Mouse (Mus musculus) stomach, embryonic 15.5 days (tissue): ENCODE measurements around the gene Omp. TPM values are rescaled to one million over a fixed set of nuclear protein-coding genes. Genes with fewer than 3 reads are reported as not detected.
"Not testable (repeated sequence)": the region's sequence is repeated elsewhere in the genome, so short reads cannot be mapped to it uniquely, and the experiment has no call there.

Source experiments
- ATAC-seq: fragments of 200-750 bp; cut with Nextera tagmentation; 2 replicates; pipeline ENCODE4 v1.8.0; 2017; ENCODE audit warnings: low read depth, moderate number of reproducible peaks, moderate TSS enrichment; ENCODE audit not compliant: insufficient read depth, low FRiP score
- H3K27ac ChIP-seq: fragments of 300-500 bp; sonication (generic); 2 replicates; pipeline ENCODE4 v1.5.1; 2015; ENCODE audit warnings: mild to moderate bottlenecking, inconsistent platforms
- H3K27me3 ChIP-seq: fragments of 300-500 bp; sonication (generic); replicated peaks from 2 replicates; pipeline ENCODE4 v1.6.1; 2015; ENCODE audit warnings: inconsistent platforms
- H3K36me3 ChIP-seq: fragments of 300-500 bp; sonication (generic); 2 replicates; pipeline ENCODE4 v1.6.1; 2015; ENCODE audit warnings: inconsistent platforms
- H3K4me1 ChIP-seq: fragments of 300-500 bp; sonication (generic); 2 replicates; pipeline ENCODE4 v1.6.1; 2015; ENCODE audit warnings: inconsistent platforms
- H3K4me2 ChIP-seq: fragments of 300-500 bp; sonication (generic); 2 replicates; pipeline ENCODE4 v1.6.1; 2015; ENCODE audit warnings: mild to moderate bottlenecking, inconsistent platforms
- H3K4me3 ChIP-seq: fragments of 300-500 bp; sonication (generic); replicated peaks from 2 replicates; pipeline ENCODE4 v1.5.1; 2015; ENCODE audit warnings: inconsistent platforms
- H3K9ac ChIP-seq: fragments of 300-500 bp; sonication (generic); 2 replicates; pipeline ENCODE4 v1.6.1; 2015; ENCODE audit warnings: inconsistent platforms
- H3K9me3 ChIP-seq: fragments of 300-500 bp; sonication (generic); 2 replicates; pipeline ENCODE4 v1.6.1; 2016; ENCODE audit warnings: inconsistent platforms
- WGBS: fragments of 180-500 bp; shearing (Covaris S2); methylation state at CpG from one replicate; pipeline ENCODE4 v1.1.7; 2015; 5-methylcytosine and 5-hydroxymethylcytosine counted together
- polyA plus RNA-seq: library from polyadenylated mRNA; unstranded; fragments of >200 nt; fragmentation: Nextera tagmentation; extraction: Ambion mirVana; gene quantifications from 2 replicates; pipeline ENCODE4 v1.2.1, GENCODE M21; 2015

Gene Omp
- 0.68 and 0.70 TPM in 2 replicates for polyA plus RNA-seq

DNA sequence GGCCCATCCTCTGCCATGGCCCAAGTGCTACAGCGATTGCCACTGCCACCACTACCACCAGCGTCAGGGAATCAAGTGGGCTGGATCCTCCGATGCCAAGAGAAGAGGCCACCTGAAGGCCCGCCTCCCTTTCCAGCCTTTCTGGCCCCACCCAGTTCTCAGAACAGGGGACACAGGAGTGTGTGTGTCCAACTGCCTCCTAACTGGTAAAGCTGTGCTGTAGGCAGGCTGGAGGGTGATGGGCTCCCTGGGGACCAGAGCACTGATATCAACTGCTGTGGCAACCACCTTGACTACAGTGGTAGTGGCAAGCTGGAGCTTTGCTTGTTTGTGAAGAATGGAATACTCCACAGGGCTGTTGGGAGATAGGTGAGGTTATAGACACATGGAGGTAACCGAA lies at the start of gene Omp:
Gene Omp (minus strand): TSS at position 101 of the 400 bp plus-strand sequence.
- no peak within 1 kb of the TSS for H3K27ac ChIP-seq
- no peaks in the 10 kb centered on the region for H3K36me3 ChIP-seq
- H3K9me3 ChIP-seq, result no peaks in the 10 kb centered on the region
- ATAC-seq, result no peak
- H3K4me3 ChIP-seq, result no peak within 1 kb of the TSS
- H3K4me2 ChIP-seq, result no peak within 1 kb of the TSS
- 0 out of 2 replicates have a peak, but pooled peaks cover 3% of the 10 kb centered on the region for H3K4me1 ChIP-seq
- no peaks in the 10 kb centered on the region for H3K27me3 ChIP-seq
- 89% methylated on average over 5 of the region's 5 CpGs for WGBS
- H3K9ac ChIP-seq, result no peak within 1 kb of the TSS

DNA sequence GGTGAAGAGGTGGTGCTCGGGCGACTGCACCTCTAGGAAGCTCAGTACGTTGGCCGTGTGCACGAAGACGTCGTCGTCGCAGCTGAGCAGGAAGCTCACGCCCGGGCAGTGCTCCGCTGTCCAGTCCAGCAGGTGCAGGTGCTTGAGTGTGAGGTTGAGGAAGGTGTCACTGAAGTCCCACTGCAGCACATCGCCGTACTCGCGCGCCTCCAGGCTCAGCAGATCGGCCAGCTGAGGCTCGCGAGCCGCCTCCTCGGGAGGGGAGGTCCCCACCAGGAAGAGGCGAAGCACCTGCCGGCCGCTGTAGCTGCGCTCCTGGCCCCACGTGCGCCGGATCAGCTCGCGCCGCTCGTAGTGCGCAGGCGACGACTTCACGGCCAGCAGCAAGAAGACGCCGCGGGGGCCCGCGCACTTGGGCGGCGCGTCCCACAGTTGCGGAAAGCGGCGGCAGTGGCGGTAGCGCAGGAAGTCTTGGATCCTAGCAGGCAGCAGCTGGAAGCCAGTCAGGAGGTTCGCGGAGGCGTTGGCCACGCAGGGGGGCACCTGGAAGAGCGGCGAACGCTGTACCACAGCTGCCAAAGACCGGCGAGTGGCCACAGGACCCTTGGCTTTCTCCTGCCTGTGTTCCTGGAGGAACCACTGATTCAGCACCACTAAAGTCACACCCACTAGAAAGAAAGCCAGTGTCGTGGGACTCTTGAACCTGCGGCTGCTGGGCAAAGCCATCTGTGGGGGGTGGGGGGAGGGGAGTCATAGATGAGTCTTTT lies 48.9 kb upstream of the Omp start:
- Histone ChIP-seq H3K27ac (no peak overlapping the region), H3K4me2 (peak overlapping the region; percentile 79), H3K36me3 (no peaks in the 10 kb centered on the region), H3K4me3 (peak overlapping the region; percentile 39), H3K4me1 (peaks cover 16% of the 10 kb centered on the region), H3K27me3 (peaks cover 47% of the 10 kb centered on the region), H3K9me3 (no peaks in the 10 kb centered on the region), H3K9ac (no peak overlapping the region)
- ATAC-seq, result peak; percentile 57
- WGBS, result 1% methylated on average over 61 of the region's 61 CpGs

DNA sequence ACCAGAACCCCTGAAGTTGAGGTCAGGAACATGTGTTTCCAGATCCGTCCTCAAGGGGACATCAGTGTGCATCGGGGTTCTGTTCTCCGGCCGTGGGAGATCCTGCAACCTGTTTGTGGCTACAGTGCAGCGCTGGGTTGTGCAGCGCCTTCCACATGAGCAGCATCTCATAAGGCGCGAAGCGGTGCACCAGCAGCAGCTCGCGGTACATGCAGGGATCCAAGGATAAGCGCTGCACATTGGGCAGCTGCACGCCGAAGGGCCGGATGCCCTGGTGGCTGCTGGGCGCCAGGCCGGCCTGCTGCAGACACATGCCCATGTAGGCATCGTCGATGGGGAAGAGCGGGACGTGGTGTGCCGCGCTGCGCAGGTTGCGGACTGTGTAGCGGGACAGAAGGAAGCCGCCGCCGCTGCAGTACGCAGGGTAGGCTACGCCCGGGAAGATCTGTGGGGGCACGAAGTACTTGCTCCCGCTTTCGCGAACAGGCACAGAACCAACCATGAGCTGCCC lies 48.3 kb upstream of the Omp start:
- Histone ChIP-seq H3K4me3 (peak overlapping the region; percentile 39), H3K9ac (no peak overlapping the region), H3K36me3 (no peaks in the 10 kb centered on the region), H3K4me1 (peaks cover 16% of the 10 kb centered on the region), H3K9me3 (no peaks in the 10 kb centered on the region), H3K27me3 (peaks cover 47% of the 10 kb centered on the region), H3K4me2 (peak overlapping the region; percentile 79), H3K27ac (no peak overlapping the region)
- ATAC-seq, result 0 out of 2 replicates have a peak, but pooled peaks have one; percentile 29
- WGBS, result 6% methylated on average over 36 of the region's 36 CpGs

GRCm38 (mm10) chr7:98191571-98192250 lies 46.4 kb upstream of the Omp start:
- Histone ChIP-seq H3K9me3 (no peaks in the 10 kb centered on the region), H3K4me3 (no peak overlapping the region), H3K36me3 (no peaks in the 10 kb centered on the region), H3K27me3 (peaks cover 47% of the 10 kb centered on the region), H3K27ac (no peak overlapping the region), H3K4me1 (peaks cover 16% of the 10 kb centered on the region), H3K4me2 (no peak overlapping the region), H3K9ac (no peak overlapping the region)
- WGBS, result 63% methylated on average over 17 of the region's 17 CpGs
- no peak for ATAC-seq

- Histone ChIP-seq H3K36me3 (no peaks in the 10 kb centered on the region), H3K4me1 (peaks cover 16% of the 10 kb centered on the region), H3K9ac (no peak overlapping the region), H3K27me3 (peaks cover 37% of the 10 kb centered on the region), H3K4me2 (no peak overlapping the region), H3K9me3 (no peaks in the 10 kb centered on the region), H3K4me3 (no peak overlapping the region), H3K27ac (no peak overlapping the region)
- WGBS, result 88% methylated on average over 1 of the region's 1 CpGs
- no peak for ATAC-seq
These were observed 45.3 kb upstream of the Omp start for GRCm38 (mm10) chr7:98190578-98190977.

- WGBS, result 34% methylated on average over 3 of the region's 3 CpGs
- Histone ChIP-seq H3K4me1 (peaks cover 16% of the 10 kb centered on the region), H3K9me3 (no peaks in the 10 kb centered on the region), H3K4me3 (no peak overlapping the region), H3K27me3 (peaks cover 29% of the 10 kb centered on the region), H3K4me2 (no peak overlapping the region), H3K27ac (no peak overlapping the region), H3K36me3 (no peaks in the 10 kb centered on the region), H3K9ac (no peak overlapping the region)
- ATAC-seq, result no peak
These were observed 44.4 kb upstream of the Omp start for GRCm38 (mm10) chr7:98189745-98190144.

DNA sequence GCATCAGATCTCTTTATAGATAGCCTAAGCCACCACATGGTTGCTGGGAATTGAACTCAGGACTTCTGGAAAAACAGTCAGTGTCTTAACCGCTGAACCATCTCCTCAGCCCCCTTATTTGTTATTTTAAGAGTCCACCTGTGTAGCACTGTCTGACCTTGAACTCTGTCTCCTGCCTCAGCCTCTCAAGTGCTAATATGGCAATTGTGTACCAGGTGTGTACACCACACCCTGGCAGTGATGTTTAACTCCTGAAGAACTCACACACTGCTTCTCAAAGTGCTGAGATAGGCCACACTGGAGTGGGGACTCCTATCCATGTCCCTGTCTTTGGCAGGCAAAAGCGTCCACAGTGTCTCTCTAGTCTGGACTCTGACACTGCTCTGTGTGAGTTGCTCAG lies 43.4 kb upstream of the Omp start:
- H3K36me3 ChIP-seq, result no peaks in the 10 kb centered on the region
- WGBS, result 86% methylated on average over 2 of the region's 2 CpGs
- peaks cover 6% of the 10 kb centered on the region for H3K4me1 ChIP-seq
- H3K4me3 ChIP-seq, result no peak overlapping the region
- peaks cover 18% of the 10 kb centered on the region for H3K27me3 ChIP-seq
- H3K9me3 ChIP-seq, result no peaks in the 10 kb centered on the region
- no peak overlapping the region for H3K4me2 ChIP-seq
- no peak overlapping the region for H3K9ac ChIP-seq
- H3K27ac ChIP-seq, result no peak overlapping the region
- no peak for ATAC-seq

GRCm38 (mm10) chr7:98188238-98188637 lies 42.9 kb upstream of the Omp start:
- H3K9me3 ChIP-seq, result no peaks in the 10 kb centered on the region
- no peak overlapping the region for H3K4me2 ChIP-seq
- H3K36me3 ChIP-seq, result no peaks in the 10 kb centered on the region
- no peak overlapping the region for H3K9ac ChIP-seq
- ATAC-seq, result no peak
- H3K27me3 ChIP-seq, result peaks cover 15% of the 10 kb centered on the region
- H3K27ac ChIP-seq, result no peak overlapping the region
- H3K4me1 ChIP-seq, result 0 out of 2 replicates have a peak, but pooled peaks cover 3% of the 10 kb centered on the region
- H3K4me3 ChIP-seq, result no peak overlapping the region
- WGBS, result 97% methylated on average over 2 of the region's 2 CpGs

DNA sequence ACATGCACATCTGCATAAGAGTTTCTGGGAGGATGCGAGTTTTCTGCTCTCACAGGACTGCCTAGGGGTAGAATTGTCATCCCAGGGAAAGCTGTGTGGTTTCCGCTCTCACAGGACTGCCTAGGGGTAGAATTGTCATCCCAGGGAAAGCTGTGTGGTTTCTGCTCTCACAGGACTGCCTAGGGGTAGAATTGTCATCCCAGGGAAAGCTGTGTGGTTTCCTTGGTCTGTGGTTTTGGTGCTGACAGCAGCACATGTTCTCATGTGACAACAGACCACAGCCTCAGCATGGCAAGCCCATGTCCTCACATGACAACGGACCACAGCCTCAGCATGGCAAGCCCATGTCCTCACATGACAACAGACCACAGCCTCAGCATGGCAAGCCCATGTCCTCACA lies 42.0 kb upstream of the Omp start:
- H3K9me3 ChIP-seq, H3K4me1 ChIP-seq, H3K27me3 ChIP-seq, H3K36me3 ChIP-seq, H3K4me3 ChIP-seq, H3K27ac ChIP-seq, H3K4me2 ChIP-seq, ATAC-seq, H3K9ac ChIP-seq: not testable (repeated sequence)
- WGBS, result 74% methylated on average over 3 of the region's 3 CpGs

DNA sequence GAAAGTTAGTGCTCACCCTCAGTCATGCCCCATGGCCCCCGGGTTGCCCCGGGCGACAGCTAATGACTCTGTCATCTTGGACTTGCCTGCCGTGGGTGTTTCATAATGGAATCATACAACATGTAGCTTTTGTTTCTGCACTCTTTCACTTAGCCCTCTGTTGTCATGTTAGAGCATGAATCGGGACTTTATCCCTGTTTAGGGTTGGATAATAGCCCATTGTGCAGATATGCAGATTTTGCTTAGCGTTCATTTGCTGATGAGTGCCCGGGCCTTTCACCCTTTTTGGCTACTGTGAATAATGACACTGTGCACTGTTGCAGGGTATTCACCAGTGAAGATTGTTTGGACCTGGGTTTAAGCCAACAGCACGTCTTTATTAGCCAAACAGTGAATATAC lies 41.3 kb upstream of the Omp start:
- H3K4me2 ChIP-seq, result no peak overlapping the region
- H3K4me1 ChIP-seq, result 0 out of 2 replicates have a peak, but pooled peaks cover 3% of the 10 kb centered on the region
- H3K27ac ChIP-seq, result no peak overlapping the region
- WGBS, result 72% methylated on average over 8 of the region's 8 CpGs
- no peak overlapping the region for H3K4me3 ChIP-seq
- H3K36me3 ChIP-seq, result no peaks in the 10 kb centered on the region
- H3K27me3 ChIP-seq, result no peaks in the 10 kb centered on the region
- H3K9ac ChIP-seq, result no peak overlapping the region
- H3K9me3 ChIP-seq, result no peaks in the 10 kb centered on the region
- no peak for ATAC-seq

- 83% methylated on average over 6 of the region's 6 CpGs for WGBS
- H3K27ac ChIP-seq, result no peak overlapping the region
- ATAC-seq, result no peak
These were observed 40.0 kb upstream of the Omp start for GRCm38 (mm10) chr7:98185326-98185725.

More at GRCm38 (mm10) chr7:98185326-98185725, 40.0 kb upstream of the Omp start:
- no peaks in the 10 kb centered on the region for H3K36me3 ChIP-seq
- H3K4me3 ChIP-seq, result no peak overlapping the region
- H3K27me3 ChIP-seq, result no peaks in the 10 kb centered on the region
- no peaks in the 10 kb centered on the region for H3K9me3 ChIP-seq
- no peak overlapping the region for H3K9ac ChIP-seq
- 0 out of 2 replicates have a peak, but pooled peaks cover 3% of the 10 kb centered on the region for H3K4me1 ChIP-seq
- H3K4me2 ChIP-seq, result no peak overlapping the region
